Mouse (Mus musculus): Measurements from ENCODE around the gene 4930524N10Rik. TPM values are rescaled to one million over a fixed set of nuclear protein-coding genes. Genes with fewer than 3 reads are reported as not detected.

The 4930524N10Rik gene
- total and polyA plus RNA-seq, 3 experiments = not detected

- TF ChIP-seq ZNF384 (IDR thresholded peaks at IDR 0.05; ENCODE audit: low read depth, low read length) (peak; percentile 71), MYC (IDR thresholded peaks at IDR 0.05; ENCODE audit: low read depth, low read length) (no peak), MYB (IDR thresholded peaks at IDR 0.05; ENCODE audit: low read depth, low read length) (0 out of 2 replicates have a peak, but pooled peaks have one; percentile 17)
Measured at GRCm38 (mm10) chrX:154349302-154350041, 6.3 kb upstream of the 4930524N10Rik start (continued).

GRCm38 (mm10) chrX:154347933-154348332 is 4.7 kb upstream of the 4930524N10Rik start:
- H3K9ac ChIP-seq (ENCODE audit: control insufficient read depth, low read depth, low read length, poor library complexity, severe bottlenecking) = peak overlapping the region; percentile 35
- H3K36me3 ChIP-seq (ENCODE audit: control insufficient read depth in 1 of 2, insufficient read depth in 2 of 2, low read length in 2 of 2) = peaks cover 0 to 30% of the 10 kb centered on the region in 2 experiments; a peak in 2 of 4 replicates
- H3K27ac ChIP-seq (ENCODE audit: control insufficient read depth, low read depth, low read length) = peak overlapping the region; percentile 88
- H3K9me3 ChIP-seq (replicated peaks; ENCODE audit: insufficient read depth, low read length) = no peaks in the 10 kb centered on the region
- H3K27me3 ChIP-seq (ENCODE audit: control insufficient read depth in 1 of 2, insufficient read depth in 2 of 2, low read length in 2 of 2) = no peaks in the 10 kb centered on the region
- H3K4me1 ChIP-seq (ENCODE audit: control insufficient read depth in 1 of 2, insufficient read depth in 2 of 2, low read length in 2 of 2) = peaks cover 14 to 18% of the 10 kb centered on the region in 2 experiments
- peak overlapping the region in 1 of 2 experiments; percentile 36; a peak in 2 of 4 replicates for H3K4me3 ChIP-seq (ENCODE audit: control insufficient read depth in 1 of 2, insufficient read depth in 1 of 2, low read depth in 2 of 2, low read length in 2 of 2)
- peak; percentile 69 for DNase-seq (ENCODE audit: low read depth, low spot score)
- no peaks in the 10 kb centered on the region for H3K79me2 ChIP-seq (ENCODE audit: control insufficient read depth, insufficient read depth, low read length, poor library complexity)
- peak; percentile 39; the same call in 1 of the 2 replicates for TF ChIP-seq MEF2A (IDR thresholded peaks at IDR 0.05; ENCODE audit: extremely low read depth, insufficient replicate concordance, low read depth, low read length, poor library complexity, severe bottlenecking)
- TF ChIP-seq ELF1 (IDR thresholded peaks at IDR 0.05; ENCODE audit: low read depth, low read length) = no peak
- peak; percentile 68 for TF ChIP-seq ETS1 (IDR thresholded peaks at IDR 0.05; ENCODE audit: low read depth, low read length)
- no peak for TF ChIP-seq MXI1 (IDR thresholded peaks at IDR 0.05; ENCODE audit: low read depth, low read length)
- peak; percentile 70 for TF ChIP-seq ZNF384 (IDR thresholded peaks at IDR 0.05; ENCODE audit: low read depth, low read length)
- TF ChIP-seq EP300 (IDR thresholded peaks at IDR 0.05; ENCODE audit: low read depth in 1 of 2, low read length in 2 of 2) = peak; percentile 43 to 66
- 0 out of 2 replicates have a peak, but pooled peaks have one; percentile 11 for TF ChIP-seq RCOR1 (IDR thresholded peaks at IDR 0.05; ENCODE audit: low read depth, low read length)

Other genes starting within 250 kb of the 4930524N10Rik start
- gene Gm15140, start 222.7 kb downstream of the 4930524N10Rik start, total RNA-seq (2012; rRNA removed) = not detected in 2 replicates
- gene Gm15140, start 222.7 kb downstream of the 4930524N10Rik start, polyA plus RNA-seq (2012; ENCODE audit: insufficient read depth in 1 of 2, insufficient read length in 2 of 2, low read depth in 1 of 2, low replicate concordance in 2 of 2, missing spikeins in 1 of 2) = not detected
- not detected in 2 replicates for gene Samt4, start 138.6 kb upstream of the 4930524N10Rik start, total RNA-seq (2012; rRNA removed)
- not detected for gene Samt4, start 138.6 kb upstream of the 4930524N10Rik start, polyA plus RNA-seq (2012; ENCODE audit: insufficient read depth in 1 of 2, insufficient read length in 2 of 2, low read depth in 1 of 2, low replicate concordance in 2 of 2, missing spikeins in 1 of 2)
- not detected in 2 replicates for gene Samt2, start 236.0 kb upstream of the 4930524N10Rik start, total RNA-seq (2012; rRNA removed)
- not detected for gene Samt2, start 236.0 kb upstream of the 4930524N10Rik start, polyA plus RNA-seq (2012; ENCODE audit: insufficient read depth in 1 of 2, insufficient read length in 2 of 2, low read depth in 1 of 2, low replicate concordance in 2 of 2, missing spikeins in 1 of 2)

Data from MEL (cell line).